Comparison of ENCODE assay signal across 21 mouse cellular contexts in the genomic region with DNA sequence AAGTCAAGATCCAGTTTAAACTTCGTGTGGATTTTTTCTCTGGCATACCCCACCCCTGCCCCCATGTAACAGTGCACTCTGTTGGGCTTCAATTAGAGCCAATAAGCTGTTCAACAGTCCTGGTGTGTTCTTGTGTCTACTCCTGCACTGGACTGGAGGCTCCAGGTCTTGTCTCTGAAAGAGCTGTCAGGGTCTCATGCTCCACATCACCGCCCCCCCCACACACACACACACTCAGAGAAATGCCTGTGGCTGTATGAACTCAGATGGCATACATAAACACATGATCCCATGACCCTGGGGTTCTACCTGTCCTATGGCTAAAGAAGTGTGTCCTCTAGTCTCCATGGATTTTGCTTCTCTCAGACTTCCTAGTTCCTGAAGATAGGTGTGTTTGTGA. TPM values are rescaled to one million over a fixed set of nuclear protein-coding genes. Genes with fewer than 3 reads are reported as not detected.
A peak's percentile ranks its signal among the peaks of the same experiment; 100 is the strongest.
DNase-seq lines count a peak whose midpoint lies in the region.
"Had no signal": no experiment of that assay in that cellular context is flagged by ENCODE, and none has a peak within 500 bp of the region (broad histone marks: within the 10 kb centered on the region; RNA-seq: fewer than 3 reads in every experiment).

No protein-coding gene starts in this region.

- peaks cover 30% of the 10 kb centered on the region for H3K36me3 ChIP-seq in heart, embryonic 10.5 days
- H3K36me3 ChIP-seq in limb, embryonic 10.5 days, result peaks cover 82% of the 10 kb centered on the region
- H3K36me3 ChIP-seq: G1E had no signal

- peaks cover 24% of the 10 kb centered on the region for H3K4me1 ChIP-seq in heart, embryonic 10.5 days
- peaks cover 36% of the 10 kb centered on the region for H3K4me1 ChIP-seq in limb, embryonic 10.5 days

- H3K27me3 ChIP-seq in heart, embryonic 10.5 days (ENCODE audit: insufficient read depth, poor library complexity, severe bottlenecking), result no peaks in the 10 kb centered on the region
- H3K27me3 ChIP-seq in limb, embryonic 10.5 days (ENCODE audit: low read depth, poor library complexity, severe bottlenecking), result no peaks in the 10 kb centered on the region
- H3K27me3 ChIP-seq: CH12.LX, Patski had no signal

- H3K9me3 ChIP-seq in heart, embryonic 10.5 days, result no peaks in the 10 kb centered on the region
- no peaks in the 10 kb centered on the region for H3K9me3 ChIP-seq in limb, embryonic 10.5 days (replicated peaks)
- H3K9me3 ChIP-seq: G1E had no signal

- intact Hi-C loops in heart, postnatal 25 days (cut with DNase I), result no loop called here
- intact Hi-C loops in heart, postnatal 14 days (cut with DNase I), result no loop called here

- no peak overlapping the region for H3K4me3 ChIP-seq in heart, embryonic 10.5 days
- H3K4me3 ChIP-seq in limb, embryonic 10.5 days, result no peak overlapping the region

- peak; percentile 56 for DNase-seq in heart, adult 11 months
- DNase-seq in heart, postnatal 25 days (ENCODE audit: low spot score), result no peak
- peak; percentile 61 for DNase-seq in heart, embryonic 10.5 days (ENCODE audit: low spot score)
- no peak for DNase-seq in heart, postnatal 14 days
- DNase-seq in limb, embryonic 10.5 days (ENCODE audit: low spot score), result peak; percentile 20
- DNase-seq in gastrocnemius, postnatal 25 days, result no peak
- DNase-seq: adrenal gland, adult 2 months; adrenal gland, adult 8-10 months; adrenal gland, postnatal 10 days; adrenal gland, postnatal 14 days; adrenal gland, postnatal 25 days; adrenal gland, postnatal 36 days; B cell, adult 2 months; cerebellum, adult 11 months; cerebellum, adult 11-12 months; cerebellum, adult 18-20 months had no signal

- H3K27ac ChIP-seq in heart, embryonic 10.5 days, result no peak overlapping the region
- no peak overlapping the region for H3K27ac ChIP-seq in limb, embryonic 10.5 days

- 87% methylated on average over 2 of the region's 2 CpGs for WGBS in heart, embryonic 10.5 days
- WGBS in limb, embryonic 10.5 days, result 88% methylated on average over 2 of the region's 2 CpGs

RNA-seq across cellular contexts. Expression of a gene that starts 11.4 kb away (rescaled TPM):
- 10 to 100 TPM in 1 of 2 experiments, 1 to 10 TPM in 1; 9.1 to 10.6 TPM for total RNA-seq in heart, postnatal 25 days (2021)
- polyA plus RNA-seq in heart, embryonic 10.5 days (2016; fragmentation: Nextera tagmentation; extraction: Ambion mirVana), result 4.2 and 8.6 TPM in 2 replicates
- 10 to 100 TPM; 18.0 to 21.1 TPM for total RNA-seq in heart, postnatal 14 days (2021)
- polyA plus RNA-seq in limb, embryonic 10.5 days (2016; fragmentation: Nextera tagmentation; extraction: Ambion mirVana), result 17.3 and 21.2 TPM in 2 replicates
- total RNA-seq in gastrocnemius, postnatal 25 days (2021), result 1 to 10 TPM; 4.3 to 5.3 TPM
- polyA plus RNA-seq: activated CD4-positive, CD25-positive, alpha-beta regulatory T cell, adult 4 months; CD4-positive, CD25-positive, alpha-beta regulatory T cell, adult 4 months; G1E; Patski had no signal

RNA-seq across cellular contexts. Expression of a gene that starts 24.0 kb away (rescaled TPM):
- total RNA-seq in heart, postnatal 25 days (2021), result 10 to 100 TPM; 37.4 to 40.7 TPM
- polyA plus RNA-seq in heart, embryonic 10.5 days (2016; fragmentation: Nextera tagmentation; extraction: Ambion mirVana), result 76.5 and 95.2 TPM in 2 replicates
- total RNA-seq in heart, postnatal 14 days (2021), result 10 to 100 TPM; 41.6 to 42.5 TPM
- 39.8 and 40.5 TPM in 2 replicates for polyA plus RNA-seq in limb, embryonic 10.5 days (2016; fragmentation: Nextera tagmentation; extraction: Ambion mirVana)
- 10 to 100 TPM; 37.5 to 38.7 TPM for total RNA-seq in gastrocnemius, postnatal 25 days (2021)

RNA-seq across cellular contexts. Expression of a gene that starts 31.9 kb away (rescaled TPM):
- 10 to 100 TPM; 90.1 to 90.3 TPM for total RNA-seq in heart, postnatal 25 days (2021)
- polyA plus RNA-seq in heart, embryonic 10.5 days (2016; fragmentation: Nextera tagmentation; extraction: Ambion mirVana), result 153 and 184 TPM in 2 replicates
- total RNA-seq in heart, postnatal 14 days (2021), result 10 to 100 TPM; 81.0 to 88.8 TPM
- polyA plus RNA-seq in limb, embryonic 10.5 days (2016; fragmentation: Nextera tagmentation; extraction: Ambion mirVana), result 165 and 180 TPM in 2 replicates
- total RNA-seq in gastrocnemius, postnatal 25 days (2021), result 10 to 100 TPM; 79.5 to 84.6 TPM

RNA-seq across cellular contexts. Expression of a gene that starts 34.9 kb away (rescaled TPM):
- total RNA-seq in heart, postnatal 25 days (2021), result 100 to 1,000 TPM; 108 to 110 TPM
- 279 and 357 TPM in 2 replicates for polyA plus RNA-seq in heart, embryonic 10.5 days (2016; fragmentation: Nextera tagmentation; extraction: Ambion mirVana)
- 10 to 100 TPM; 96.0 to 96.7 TPM for total RNA-seq in heart, postnatal 14 days (2021)
- 332 and 378 TPM in 2 replicates for polyA plus RNA-seq in limb, embryonic 10.5 days (2016; fragmentation: Nextera tagmentation; extraction: Ambion mirVana)
- 100 to 1,000 TPM in 1 of 2 experiments, 10 to 100 TPM in 1; 98.2 to 104 TPM for total RNA-seq in gastrocnemius, postnatal 25 days (2021)

RNA-seq across cellular contexts. Expression of a gene that starts 38.8 kb away (rescaled TPM):
- total RNA-seq in heart, postnatal 25 days (2021), result 1 to 10 TPM; 9.5 TPM
- 30.9 and 40.6 TPM in 2 replicates for polyA plus RNA-seq in heart, embryonic 10.5 days (2016; fragmentation: Nextera tagmentation; extraction: Ambion mirVana)
- 10 to 100 TPM; 10.8 to 11.2 TPM for total RNA-seq in heart, postnatal 14 days (2021)
- polyA plus RNA-seq in limb, embryonic 10.5 days (2016; fragmentation: Nextera tagmentation; extraction: Ambion mirVana), result 44.1 and 54.1 TPM in 2 replicates
- 1 to 10 TPM; 8.9 to 9.0 TPM for total RNA-seq in gastrocnemius, postnatal 25 days (2021)

Comparison
In these comparisons a context has a peak if more than half of its experiments do, and no peak if none do; other contexts are left out.
1. DNase-seq: peak in heart, adult 11 months (single experiment), heart, embryonic 10.5 days (single experiment) and limb, embryonic 10.5 days (single experiment); none in heart, postnatal 25 days (single experiment), heart, postnatal 14 days (0 of 2) and gastrocnemius, postnatal 25 days (single experiment).